Mouse (Mus musculus) C2C12 (cell line): Measurements from ENCODE around the gene Depdc1a. TPM values are rescaled to one million over a fixed set of nuclear protein-coding genes. Genes with fewer than 3 reads are reported as not detected.

Experiments
- H3K27me3 ChIP-seq: one replicate; pipeline ENCODE4 v1.6.1; 2011; ENCODE audit not compliant: control insufficient read depth, insufficient read depth, insufficient read length
- H3K36me3 ChIP-seq: one replicate; pipeline ENCODE4 v1.6.1; 2011; ENCODE audit not compliant: control insufficient read depth, insufficient read depth
- H3K4me3 ChIP-seq: one replicate; pipeline ENCODE4 v1.5.1; 2011; ENCODE audit warnings: mild to moderate bottlenecking, control low read depth; ENCODE audit not compliant: poor library complexity, insufficient read depth, severe bottlenecking
- H3K79me2 ChIP-seq: one replicate; pipeline ENCODE4 v1.6.1; 2011; ENCODE audit not compliant: control insufficient read depth, insufficient read depth
- H3K79me3 ChIP-seq: one replicate; pipeline ENCODE4 v1.6.1; 2011; ENCODE audit warnings: low read depth, control low read depth
- H3ac ChIP-seq: one replicate; pipeline ENCODE3; 2011; ENCODE audit warnings: low read depth; ENCODE audit not compliant: control insufficient read depth, insufficient read length
- CEBPB ChIP-seq: IDR thresholded peaks from one replicate; pipeline ENCODE4 v1.6.1; 2011; ENCODE audit warnings: low read depth, mild to moderate bottlenecking, control low read depth, moderate library complexity
- CTCF ChIP-seq: IDR thresholded peaks from one replicate; pipeline ENCODE4 v1.5.1; 2011; ENCODE audit not compliant: control insufficient read depth, insufficient read depth, insufficient read length
- FOSL1 ChIP-seq: IDR thresholded peaks from one replicate; pipeline ENCODE4 v1.8.0; 2011; ENCODE audit warnings: mild to moderate bottlenecking, low read length; ENCODE audit not compliant: poor library complexity, insufficient read depth, severe bottlenecking
- MAX ChIP-seq: IDR thresholded peaks from one replicate; pipeline ENCODE4 v1.6.1; 2011; ENCODE audit warnings: mild to moderate bottlenecking, control low read depth
- MYOD1 ChIP-seq: IDR thresholded peaks from one replicate; pipeline ENCODE4 v1.6.1; 2011; ENCODE audit warnings: low read depth; ENCODE audit not compliant: control insufficient read depth, insufficient read length
- MYOG ChIP-seq: IDR thresholded peaks from one replicate; pipeline ENCODE4 v1.6.1; 2011; ENCODE audit not compliant: control insufficient read depth, insufficient read length; ENCODE audit errors: extremely low read depth
- USF1 ChIP-seq: IDR thresholded peaks from one replicate; pipeline ENCODE4 v1.6.1; 2011; ENCODE audit warnings: low read depth, mild to moderate bottlenecking, control low read depth, moderate library complexity
- polyA plus RNA-seq: library from polyadenylated mRNA; unstranded; fragments of >200 nt; fragmentation: generic; extraction: Trizol; gene quantifications from one replicate; pipeline ENCODE4 v1.2.1, GENCODE M21; 2012; ENCODE audit warnings: missing spikeins

Gene Depdc1a
- polyA plus RNA-seq, 1 experiment = 6.1 TPM

DNA sequence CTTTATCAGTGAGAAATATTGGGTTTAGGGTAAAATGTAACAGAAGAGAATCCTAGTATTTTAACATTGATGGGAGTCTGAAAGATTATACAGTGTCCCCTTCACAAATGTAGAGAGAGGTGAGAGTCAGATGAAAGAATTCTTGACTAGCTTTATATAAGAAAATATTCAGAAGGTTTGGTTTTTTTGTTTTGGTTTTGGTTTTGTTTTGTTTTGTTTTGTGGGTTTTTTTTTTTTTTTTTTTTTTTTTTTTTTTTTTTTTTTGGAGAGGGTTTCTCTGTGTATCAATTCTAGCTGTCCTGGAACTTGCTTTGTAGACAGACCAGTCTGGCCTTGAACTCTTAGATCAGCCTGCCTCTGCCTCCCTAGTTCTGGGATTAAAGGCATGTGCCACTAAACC is 33.3 kb downstream of the Depdc1a start:
- Histone ChIP-seq H3K4me3 (no peak overlapping the region), H3ac (no peak overlapping the region), H3K79me2 (no peaks in the 10 kb centered on the region), H3K79me3 (no peaks in the 10 kb centered on the region), H3K36me3 (peaks cover 31% of the 10 kb centered on the region), H3K27me3 (no peaks in the 10 kb centered on the region)
- TF ChIP-seq FOSL1 (no peak), USF1 (no peak), CTCF (no peak), CEBPB (no peak), MAX (no peak), MYOD1 (no peak), MYOG (no peak)

DNA sequence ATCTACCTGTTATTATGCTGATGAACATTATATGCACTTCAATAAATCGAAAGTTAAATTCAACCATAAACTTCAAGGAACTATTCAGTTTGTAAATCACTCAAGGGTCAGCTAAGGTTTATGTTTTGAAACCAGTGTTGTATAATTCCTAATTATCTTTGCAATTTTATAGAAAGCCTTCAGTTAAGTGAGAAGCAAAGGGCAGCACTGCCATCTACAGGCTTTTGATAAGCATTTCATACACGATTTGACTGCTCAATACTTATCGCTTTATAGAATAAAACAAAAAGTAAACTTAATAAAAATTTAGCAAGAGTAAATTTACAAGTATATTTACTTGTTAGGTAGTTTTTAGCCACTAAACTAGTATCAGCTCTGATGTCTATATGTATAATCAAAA is 53.1 kb downstream of the Depdc1a start:
- no peaks in the 10 kb centered on the region for H3K79me2 ChIP-seq
- no peaks in the 10 kb centered on the region for H3K36me3 ChIP-seq
- H3ac ChIP-seq = no peak overlapping the region
- H3K4me3 ChIP-seq = no peak overlapping the region
- no peaks in the 10 kb centered on the region for H3K27me3 ChIP-seq
- TF ChIP-seq CTCF = no peak
- no peak for TF ChIP-seq MYOD1
- no peaks in the 10 kb centered on the region for H3K79me3 ChIP-seq

DNA sequence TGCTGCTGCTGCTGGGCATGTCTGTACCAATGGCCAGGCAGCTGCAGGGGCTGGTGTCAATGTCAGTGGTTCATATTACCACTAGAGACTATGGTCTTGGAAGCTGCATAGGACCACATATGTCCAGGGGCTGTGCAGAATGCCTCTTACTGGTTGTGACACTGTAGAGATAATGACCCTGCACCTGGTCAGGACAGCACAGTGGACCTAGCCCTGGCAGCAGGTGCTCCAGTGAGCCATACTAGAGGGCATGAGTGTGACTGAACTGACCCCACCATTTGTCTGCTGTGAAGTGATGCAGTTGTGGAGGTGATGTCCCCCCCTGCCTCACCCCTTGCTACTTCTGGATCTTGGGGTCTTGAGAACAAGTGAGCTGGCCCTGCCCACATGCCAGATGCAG is 55.0 kb downstream of the Depdc1a start:
- H3K36me3 ChIP-seq = no peaks in the 10 kb centered on the region
- no peak overlapping the region for H3ac ChIP-seq
- TF ChIP-seq CTCF = no peak
- no peak for TF ChIP-seq MYOG
- TF ChIP-seq USF1 = no peak
- no peak for TF ChIP-seq FOSL1
- no peak for TF ChIP-seq MAX
- TF ChIP-seq MYOD1 = no peak
- TF ChIP-seq CEBPB = no peak
- no peak overlapping the region for H3K4me3 ChIP-seq
- H3K79me2 ChIP-seq = no peaks in the 10 kb centered on the region
- no peaks in the 10 kb centered on the region for H3K27me3 ChIP-seq
- no peaks in the 10 kb centered on the region for H3K79me3 ChIP-seq

Other genes starting within 250 kb of the Depdc1a start
- not detected for gene Rpe65, start 103.7 kb downstream of the Depdc1a start, polyA plus RNA-seq